Mouse (Mus musculus) forebrain, embryonic 12.5 days (tissue): ENCODE measurements around the gene C530008M17Rik. TPM values are rescaled to one million over a fixed set of nuclear protein-coding genes. Genes with fewer than 3 reads are reported as not detected.
"Not testable (repeated sequence)": the region's sequence is repeated elsewhere in the genome, so short reads cannot be mapped to it uniquely, and the experiment has no call there.

Source experiments
- ATAC-seq: fragments of 200-750 bp; cut with Nextera tagmentation; 2 replicates; pipeline ENCODE4 v1.8.0; 2017; ENCODE audit warnings: moderate TSS enrichment; ENCODE audit not compliant: low FRiP score
- H3K27ac ChIP-seq: fragments of 300-500 bp; sonication (generic); 2 replicates; pipeline ENCODE4 v1.5.1; 2016; ENCODE audit warnings: mild to moderate bottlenecking
- H3K27me3 ChIP-seq: fragments of 300-500 bp; sonication (generic); 2 replicates; pipeline ENCODE4 v1.6.1; 2016; ENCODE audit warnings: mild to moderate bottlenecking
- H3K36me3 ChIP-seq: fragments of 300-500 bp; sonication (generic); replicated peaks from 2 replicates; pipeline ENCODE4 v1.6.1; 2016; ENCODE audit warnings: mild to moderate bottlenecking
- H3K4me1 ChIP-seq: fragments of 300-500 bp; sonication (generic); 2 replicates; pipeline ENCODE4 v1.6.1; 2016
- H3K4me2 ChIP-seq: fragments of 300-500 bp; sonication (generic); 2 replicates; pipeline ENCODE4 v1.6.1; 2016; ENCODE audit warnings: mild to moderate bottlenecking, moderate library complexity
- H3K4me3 ChIP-seq: fragments of 300-500 bp; sonication (generic); replicated peaks from 2 replicates; pipeline ENCODE4 v1.5.1; 2016; ENCODE audit warnings: mild to moderate bottlenecking
- H3K9ac ChIP-seq: fragments of 300-500 bp; sonication (generic); 2 replicates; pipeline ENCODE4 v1.6.1; 2016; ENCODE audit warnings: mild to moderate bottlenecking
- H3K9me3 ChIP-seq: fragments of 300-500 bp; sonication (generic); 2 replicates; pipeline ENCODE4 v1.6.1; 2016
- WGBS: fragments of 180-500 bp; shearing (Covaris S2); methylation state at CpG from one replicate; pipeline ENCODE4 v1.1.7; 2016; 5-methylcytosine and 5-hydroxymethylcytosine counted together
- polyA plus RNA-seq: library from polyadenylated mRNA; unstranded; fragments of >200 nt; fragmentation: Nextera tagmentation; extraction: Ambion mirVana; gene quantifications from 2 replicates; pipeline ENCODE4 v1.2.1, GENCODE M21; 2016

Gene C530008M17Rik
- polyA plus RNA-seq, 1 experiment from 2014 or later, result 83.5 TPM

DNA sequence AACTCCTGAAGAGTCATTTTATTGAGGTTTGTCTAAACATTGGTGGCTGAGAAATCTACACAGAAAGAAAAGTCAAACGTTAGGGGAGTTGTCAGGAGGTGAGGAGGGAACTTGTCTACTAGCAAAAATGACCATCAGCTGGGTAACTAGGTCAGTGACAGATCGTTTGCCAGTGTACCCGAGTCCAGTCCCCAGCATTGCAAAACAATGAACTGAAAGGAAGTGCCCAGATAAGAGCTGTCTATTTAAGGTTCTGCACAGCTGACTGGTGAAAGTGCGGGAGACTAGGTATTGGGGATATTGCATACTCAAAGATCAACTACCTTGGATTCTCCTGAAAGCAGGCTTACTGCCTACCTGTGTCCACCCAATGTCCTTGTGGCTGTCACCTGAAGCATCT is 245.8 kb downstream of the C530008M17Rik start:
- 84% methylated on average over 4 of the region's 4 CpGs for WGBS
- no peak for ATAC-seq
- Histone ChIP-seq H3K36me3 (0 out of 2 replicates have a peak, but pooled peaks cover 4% of the 10 kb centered on the region), H3K4me3 (no peak overlapping the region), H3K9me3 (no peaks in the 10 kb centered on the region), H3K4me2 (no peak overlapping the region), H3K9ac (no peak overlapping the region), H3K27me3 (no peaks in the 10 kb centered on the region), H3K27ac (no peak overlapping the region), H3K4me1 (0 out of 2 replicates have a peak, but pooled peaks cover 7% of the 10 kb centered on the region)

DNA sequence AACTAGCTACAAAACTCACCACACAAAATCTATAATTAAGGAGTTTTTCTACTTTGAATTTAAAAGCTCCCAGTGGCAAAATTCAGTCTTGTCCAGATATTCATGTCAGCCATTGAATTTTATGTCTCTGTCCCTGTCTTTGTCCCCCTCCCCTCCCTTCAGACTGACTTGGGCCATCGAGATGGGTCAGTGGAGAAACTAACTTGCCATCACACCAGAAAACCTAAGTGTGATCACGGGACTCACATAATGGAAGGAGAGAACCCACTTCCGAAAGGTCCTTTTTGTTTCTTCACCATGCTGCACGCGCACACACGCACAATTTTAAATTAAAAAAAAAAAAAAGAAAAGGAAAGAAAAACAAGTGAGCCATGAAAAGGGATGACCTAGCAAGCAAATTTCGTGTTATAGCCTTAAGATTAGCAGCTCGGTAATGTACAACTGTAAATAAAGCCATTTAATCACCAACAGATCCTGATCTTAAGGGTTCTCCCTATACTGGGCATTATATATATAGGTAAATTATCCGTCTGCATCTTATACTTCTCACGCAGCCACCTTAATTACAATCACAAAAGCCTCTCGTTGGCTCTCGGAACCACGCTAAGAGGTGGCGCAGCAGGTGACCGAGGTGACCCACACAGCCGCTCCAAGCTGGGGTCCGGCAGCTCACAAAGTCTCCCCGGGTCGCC is 248.5 kb downstream of the C530008M17Rik start:
- no peak; the same call in 1 of the 2 replicates for ATAC-seq

DNA sequence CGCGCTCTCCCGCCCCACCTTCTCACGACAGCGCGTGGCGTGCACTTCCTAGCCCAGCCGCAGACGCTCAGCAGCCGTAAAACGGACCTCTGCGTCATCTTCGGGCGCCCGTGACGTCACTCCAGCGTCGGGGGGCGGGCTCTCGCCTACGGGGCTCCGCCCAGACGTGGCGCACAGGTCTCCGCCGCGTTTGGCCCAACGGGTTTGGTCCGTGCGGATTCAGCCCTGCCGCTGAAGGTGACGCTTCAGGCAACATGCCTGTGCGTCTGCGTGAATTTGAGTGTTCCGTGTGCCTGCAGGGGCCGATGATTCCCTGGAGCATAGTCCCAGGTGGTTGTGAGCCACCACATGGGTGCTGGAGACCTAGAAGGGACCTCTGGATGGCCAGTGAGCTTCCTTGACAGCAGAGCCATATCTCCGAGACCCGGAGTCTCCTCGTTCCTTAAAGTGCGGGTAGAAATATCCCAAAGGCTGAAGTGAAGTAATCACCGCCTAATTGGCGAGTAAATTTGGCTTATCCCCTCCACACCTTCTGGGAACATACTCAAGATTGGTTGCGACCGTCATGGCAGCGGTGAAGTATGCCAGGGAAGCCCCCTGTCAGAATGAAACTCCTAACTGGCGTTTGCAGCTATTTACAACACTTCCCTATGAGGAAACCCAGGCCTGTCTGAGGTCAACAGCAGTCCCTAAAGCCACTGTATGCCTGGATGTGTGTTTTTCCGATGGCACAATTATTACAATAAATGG is 249.3 kb downstream of the C530008M17Rik start, which contains the start of gene Aasdh:
Gene Aasdh, minus strand, starts transcription at position 110 of the 750 bp plus-strand sequence.
- Histone ChIP-seq H3K9ac (peak within 1 kb of the TSS; percentile 80), H3K27me3 (no peaks in the 10 kb centered on the region), H3K4me2 (peak within 1 kb of the TSS; percentile 64), H3K27ac (peak within 1 kb of the TSS; percentile 84), H3K4me3 (peak within 1 kb of the TSS; percentile 71), H3K9me3 (no peaks in the 10 kb centered on the region), H3K4me1 (0 out of 2 replicates have a peak, but pooled peaks cover 7% of the 10 kb centered on the region), H3K36me3 (no peaks in the 10 kb centered on the region)
- ATAC-seq, result peak; percentile 99
- under 1% methylated on average over 47 of the region's 47 CpGs for WGBS

More for the DNA sequence above, 248.5 kb downstream of the C530008M17Rik start:
- Histone ChIP-seq H3K27me3 (no peaks in the 10 kb centered on the region), H3K4me1 (0 out of 2 replicates have a peak, but pooled peaks cover 7% of the 10 kb centered on the region), H3K4me2 (peak overlapping the region; percentile 64), H3K4me3 (peak overlapping the region; percentile 71), H3K36me3 (no peaks in the 10 kb centered on the region), H3K9me3 (no peaks in the 10 kb centered on the region), H3K9ac (peak overlapping the region; percentile 80), H3K27ac (peak overlapping the region; percentile 84)
- 3% methylated on average over 19 of the region's 19 CpGs for WGBS

- Histone ChIP-seq H3K9ac (peak overlapping the region; percentile 80), H3K36me3 (no peaks in the 10 kb centered on the region), H3K27me3 (no peaks in the 10 kb centered on the region), H3K4me3 (peak overlapping the region; percentile 71), H3K4me2 (peak overlapping the region; percentile 64), H3K27ac (no peak overlapping the region), H3K9me3 (no peaks in the 10 kb centered on the region), H3K4me1 (0 out of 2 replicates have a peak, but pooled peaks cover 7% of the 10 kb centered on the region)
- 33% methylated on average over 3 of the region's 3 CpGs for WGBS
- ATAC-seq, result no peak
Measured at GRCm38 (mm10) chr5:76906155-76906499, 249.8 kb downstream of the C530008M17Rik start.

DNA sequence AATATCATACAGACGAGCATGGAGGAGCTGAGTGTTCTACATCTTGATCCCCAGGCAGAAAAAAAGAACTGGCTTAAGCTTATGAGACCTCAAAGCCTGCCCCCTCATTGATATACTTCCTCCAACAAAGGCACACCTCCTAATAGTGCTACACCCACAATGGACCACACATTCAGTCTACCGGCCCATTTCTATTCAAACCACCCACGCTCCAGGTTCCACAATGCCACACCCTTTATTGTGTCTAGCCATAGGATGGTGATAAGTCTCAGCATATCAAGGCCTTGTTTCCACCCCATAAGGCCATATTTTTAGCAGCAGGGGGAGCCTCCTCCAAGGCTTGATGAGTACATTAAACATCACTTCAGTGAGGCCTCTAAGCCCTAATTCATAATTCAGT is 254.5 kb downstream of the C530008M17Rik start:
- peaks cover 14% of the 10 kb centered on the region for H3K36me3 ChIP-seq
- no peak overlapping the region for H3K4me2 ChIP-seq
- WGBS, result 87% methylated on average over 3 of the region's 3 CpGs
- H3K27ac ChIP-seq, result no peak overlapping the region
- H3K4me1 ChIP-seq, result 0 out of 2 replicates have a peak, but pooled peaks cover 5% of the 10 kb centered on the region
- no peak overlapping the region for H3K4me3 ChIP-seq
- no peaks in the 10 kb centered on the region for H3K27me3 ChIP-seq
- ATAC-seq, result no peak
- H3K9ac ChIP-seq, result no peak overlapping the region
- H3K9me3 ChIP-seq, result no peaks in the 10 kb centered on the region

DNA sequence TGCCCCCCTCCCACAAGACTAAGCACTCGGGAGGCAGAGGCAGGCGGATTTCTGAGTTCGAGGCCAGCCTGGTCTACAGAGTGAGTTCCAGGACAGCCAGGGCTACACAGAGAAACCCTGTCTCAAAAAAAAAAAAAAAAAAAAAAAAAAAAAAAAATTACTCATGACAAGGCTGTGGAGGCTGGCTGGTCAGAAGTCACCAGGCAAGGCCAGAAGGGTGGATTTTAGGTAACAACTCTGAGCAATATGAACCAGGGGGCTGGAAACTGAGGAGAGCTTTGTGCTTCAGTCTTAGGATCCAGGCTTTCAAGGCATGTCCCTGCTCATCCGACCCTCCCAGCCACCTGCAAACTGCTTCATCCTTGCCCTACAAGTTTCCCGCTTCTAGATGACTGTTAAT is 256.2 kb downstream of the C530008M17Rik start:
- not testable (repeated sequence) for H3K4me1 ChIP-seq, H3K9me3 ChIP-seq, H3K27me3 ChIP-seq, H3K27ac ChIP-seq, H3K4me2 ChIP-seq, H3K4me3 ChIP-seq, H3K9ac ChIP-seq, ATAC-seq
- H3K36me3 ChIP-seq, result peaks cover 23% of the 10 kb centered on the region
- 91% methylated on average over 5 of the region's 5 CpGs for WGBS

DNA sequence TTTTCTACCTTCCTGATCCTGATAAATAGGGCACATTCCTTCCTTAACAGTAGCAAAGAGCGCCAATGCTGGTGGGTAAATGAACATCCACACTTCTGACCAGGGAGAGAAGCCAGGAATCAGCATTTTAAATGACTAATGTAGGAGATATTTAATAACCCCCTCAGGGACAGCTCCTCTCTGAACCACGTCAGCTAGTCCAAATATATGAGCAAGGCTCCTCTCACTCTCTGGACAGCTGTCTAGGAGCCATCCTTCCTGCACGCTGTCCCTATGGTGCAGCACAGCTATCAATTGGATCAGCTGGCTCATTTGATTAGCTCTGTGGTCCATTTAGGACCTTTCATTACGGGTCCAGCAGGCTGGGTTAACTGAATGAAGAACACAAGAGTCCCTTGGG is 266.5 kb downstream of the C530008M17Rik start:
- no peak overlapping the region for H3K27ac ChIP-seq
- H3K4me2 ChIP-seq, result no peak overlapping the region
- no peak overlapping the region for H3K4me3 ChIP-seq
- WGBS, result 86% methylated on average over 4 of the region's 4 CpGs
- peaks cover 71% of the 10 kb centered on the region for H3K36me3 ChIP-seq
- H3K4me1 ChIP-seq, result no peaks in the 10 kb centered on the region
- peaks cover 5% of the 10 kb centered on the region; the same call in 1 of the 2 replicates for H3K9me3 ChIP-seq
- no peak overlapping the region for H3K9ac ChIP-seq
- H3K27me3 ChIP-seq, result no peaks in the 10 kb centered on the region
- ATAC-seq, result no peak

Other genes with a start within 250 kb of the C530008M17Rik start
- not detected in 2 replicates for gene Gm7271, start 172.5 kb upstream of the C530008M17Rik start, polyA plus RNA-seq
- 55.2 and 61.0 TPM in 2 replicates for gene Exoc1, start 127.2 kb upstream of the C530008M17Rik start, polyA plus RNA-seq
- 10.9 and 11.3 TPM in 2 replicates for gene Cep135, start 67.8 kb upstream of the C530008M17Rik start, polyA plus RNA-seq
- gene Aasdh, start 249.0 kb downstream of the C530008M17Rik start, polyA plus RNA-seq, result 20.5 and 22.5 TPM in 2 replicates